Mouse (Mus musculus) hindbrain, embryonic 16.5 days (tissue): ENCODE measurements around the gene Smcp. TPM values are rescaled to one million over a fixed set of nuclear protein-coding genes. Genes with fewer than 3 reads are reported as not detected.

Experiments used
- ATAC-seq: fragments of 200-750 bp; cut with Nextera tagmentation; 2 replicates; pipeline ENCODE4 v1.8.0; 2017; ENCODE audit warnings: moderate TSS enrichment, moderate library complexity
- H3K27ac ChIP-seq: fragments of 300-500 bp; sonication (generic); 2 replicates; pipeline ENCODE4 v1.5.1; 2014; ENCODE audit warnings: low read depth, mild to moderate bottlenecking, control low read depth, low read length, moderate library complexity
- H3K27me3 ChIP-seq: fragments of 300-500 bp; sonication (generic); replicated peaks from 2 replicates; pipeline ENCODE4 v1.6.1; 2014; ENCODE audit warnings: low read length; ENCODE audit not compliant: control insufficient read depth, insufficient read depth
- H3K36me3 ChIP-seq: fragments of 300-500 bp; sonication (generic); 2 replicates; pipeline ENCODE4 v1.6.1; 2014; ENCODE audit warnings: mild to moderate bottlenecking, low read length, moderate library complexity, mixed read lengths; ENCODE audit not compliant: control insufficient read depth, insufficient read depth
- H3K4me1 ChIP-seq: fragments of 300-500 bp; sonication (generic); 2 replicates; pipeline ENCODE4 v1.6.1; 2014; ENCODE audit warnings: low read depth, low read length; ENCODE audit not compliant: control insufficient read depth, insufficient read depth
- H3K4me2 ChIP-seq: fragments of 300-500 bp; sonication (generic); 2 replicates; pipeline ENCODE4 v1.6.1; 2014; ENCODE audit warnings: mild to moderate bottlenecking, low read length, control low read depth, moderate library complexity
- H3K4me3 ChIP-seq: fragments of 300-500 bp; sonication (generic); 2 replicates; pipeline ENCODE4 v1.5.1; 2014; ENCODE audit warnings: mild to moderate bottlenecking, low read length, control low read depth, moderate library complexity
- H3K9ac ChIP-seq: fragments of 300-500 bp; sonication (generic); 2 replicates; pipeline ENCODE4 v1.6.1; 2014; ENCODE audit warnings: low read depth, mild to moderate bottlenecking, control low read depth, low read length, moderate library complexity
- H3K9me3 ChIP-seq: fragments of 300-500 bp; sonication (generic); 2 replicates; pipeline ENCODE4 v1.6.1; 2014; ENCODE audit warnings: mild to moderate bottlenecking, low read length, moderate library complexity; ENCODE audit not compliant: control insufficient read depth
- WGBS: fragments of 180-500 bp; shearing (Covaris S2); extraction: QIAGEN DNeasy Blood & Tissue Kit; methylation state at CpG from one replicate; pipeline ENCODE4 v1.1.7; 2014; 5-methylcytosine and 5-hydroxymethylcytosine counted together
- polyA plus RNA-seq: library from polyadenylated mRNA; unstranded; fragments of >200 nt; fragmentation: Nextera tagmentation; extraction: Ambion mirVana; gene quantifications from 2 replicates; pipeline ENCODE4 v1.2.1, GENCODE M21; 2015

The Smcp gene
- polyA plus RNA-seq, 1 experiment from 2014 or later: not detected

GRCm38 (mm10) chr3:92598429-92598828 lies 9.6 kb upstream of the Smcp start:
- H3K9ac ChIP-seq: no peak overlapping the region
- ATAC-seq: no peak
- H3K27me3 ChIP-seq: no peaks in the 10 kb centered on the region
- no peaks in the 10 kb centered on the region for H3K36me3 ChIP-seq
- no peaks in the 10 kb centered on the region; the same call in 1 of the 2 replicates for H3K9me3 ChIP-seq
- no peak overlapping the region for H3K27ac ChIP-seq
- no peak overlapping the region for H3K4me3 ChIP-seq
- no peak overlapping the region for H3K4me2 ChIP-seq
- no peaks in the 10 kb centered on the region for H3K4me1 ChIP-seq
- 92% methylated on average over 2 of the region's 2 CpGs for WGBS

- 93% methylated on average over 3 of the region's 3 CpGs for WGBS
Measured at GRCm38 (mm10) chr3:92587190-92587589, 1.6 kb downstream of the Smcp start.

DNA sequence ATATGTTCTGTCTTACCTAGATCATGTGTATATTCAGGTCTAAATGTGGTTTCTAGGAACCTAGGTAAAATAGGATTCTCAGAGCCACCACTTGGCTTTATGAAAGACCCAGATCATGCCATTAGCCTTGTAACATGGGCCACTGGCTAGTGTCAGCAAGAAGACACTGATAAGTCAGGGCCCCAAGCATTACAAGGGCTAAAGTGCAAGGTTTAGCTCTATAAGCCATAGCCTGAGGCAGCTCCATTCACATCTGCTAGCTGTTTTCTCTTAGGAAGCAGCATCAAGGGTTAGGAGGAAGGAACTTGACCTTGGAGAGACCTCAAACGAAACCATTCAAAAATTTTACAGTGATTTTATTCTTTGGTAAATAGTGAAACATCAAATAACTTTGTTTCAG lies 3.7 kb downstream of the Smcp start:
- ATAC-seq: no peak
- Histone ChIP-seq H3K36me3 (no peaks in the 10 kb centered on the region), H3K9me3 (no peaks in the 10 kb centered on the region), H3K4me2 (no peak overlapping the region), H3K4me1 (no peaks in the 10 kb centered on the region), H3K27ac (no peak overlapping the region), H3K9ac (no peak overlapping the region), H3K27me3 (no peaks in the 10 kb centered on the region), H3K4me3 (no peak overlapping the region)
- WGBS: 79% methylated on average over 1 of the region's 1 CpGs

More at GRCm38 (mm10) chr3:92587190-92587589, 1.6 kb downstream of the Smcp start:
- Histone ChIP-seq H3K27me3 (no peaks in the 10 kb centered on the region), H3K9ac (no peak overlapping the region), H3K27ac (no peak overlapping the region), H3K36me3 (no peaks in the 10 kb centered on the region), H3K4me1 (no peaks in the 10 kb centered on the region), H3K4me2 (no peak overlapping the region), H3K9me3 (no peaks in the 10 kb centered on the region), H3K4me3 (no peak overlapping the region)
- ATAC-seq: no peak

DNA sequence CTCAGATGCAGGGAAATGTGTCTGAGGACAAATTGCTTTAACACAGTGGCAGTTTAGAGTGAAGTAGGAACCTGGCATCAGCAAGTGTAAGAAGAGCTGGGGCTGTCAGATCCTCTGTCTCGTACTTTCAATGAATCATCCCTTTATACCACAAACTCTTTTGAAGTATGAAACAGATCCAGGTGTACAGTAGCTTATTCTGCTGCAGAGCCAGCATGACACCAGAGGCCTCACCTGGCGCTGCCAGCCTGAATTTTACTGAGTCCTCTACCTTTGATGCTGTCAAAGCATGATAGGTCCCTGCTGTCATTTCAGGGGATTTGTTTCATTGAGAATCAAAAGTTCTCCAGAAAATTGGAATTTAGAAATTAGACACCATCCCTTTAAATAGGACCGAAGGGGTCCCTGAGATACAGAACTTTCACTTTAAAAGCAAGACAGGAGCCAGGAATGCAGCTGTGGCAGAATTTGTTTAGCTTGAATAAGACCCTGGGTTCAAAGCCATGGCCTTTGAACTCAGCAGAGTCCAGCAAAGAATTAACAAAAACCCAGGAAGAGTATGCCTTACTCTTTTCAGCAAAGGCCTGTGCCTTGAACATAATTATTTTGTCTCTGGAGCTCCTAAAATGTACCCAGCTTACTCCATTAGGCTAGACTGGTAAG lies 5.5 kb downstream of the Smcp start:
- ATAC-seq: no peak
- no peak overlapping the region for H3K9ac ChIP-seq
- H3K27me3 ChIP-seq: no peaks in the 10 kb centered on the region
- H3K9me3 ChIP-seq: no peaks in the 10 kb centered on the region
- no peaks in the 10 kb centered on the region for H3K4me1 ChIP-seq
- H3K27ac ChIP-seq: no peak overlapping the region
- no peaks in the 10 kb centered on the region for H3K36me3 ChIP-seq
- H3K4me3 ChIP-seq: no peak overlapping the region
- H3K4me2 ChIP-seq: no peak overlapping the region
- WGBS: 71% methylated on average over 3 of the region's 3 CpGs

- Histone ChIP-seq H3K4me1 (no peaks in the 10 kb centered on the region), H3K9me3 (no peaks in the 10 kb centered on the region), H3K27ac (no peak overlapping the region), H3K36me3 (no peaks in the 10 kb centered on the region), H3K4me3 (no peak overlapping the region), H3K27me3 (no peaks in the 10 kb centered on the region), H3K9ac (no peak overlapping the region), H3K4me2 (no peak overlapping the region)
- 69% methylated on average over 1 of the region's 1 CpGs for WGBS
- no peak for ATAC-seq
Measured at GRCm38 (mm10) chr3:92579508-92579907, 9.3 kb downstream of the Smcp start.

DNA sequence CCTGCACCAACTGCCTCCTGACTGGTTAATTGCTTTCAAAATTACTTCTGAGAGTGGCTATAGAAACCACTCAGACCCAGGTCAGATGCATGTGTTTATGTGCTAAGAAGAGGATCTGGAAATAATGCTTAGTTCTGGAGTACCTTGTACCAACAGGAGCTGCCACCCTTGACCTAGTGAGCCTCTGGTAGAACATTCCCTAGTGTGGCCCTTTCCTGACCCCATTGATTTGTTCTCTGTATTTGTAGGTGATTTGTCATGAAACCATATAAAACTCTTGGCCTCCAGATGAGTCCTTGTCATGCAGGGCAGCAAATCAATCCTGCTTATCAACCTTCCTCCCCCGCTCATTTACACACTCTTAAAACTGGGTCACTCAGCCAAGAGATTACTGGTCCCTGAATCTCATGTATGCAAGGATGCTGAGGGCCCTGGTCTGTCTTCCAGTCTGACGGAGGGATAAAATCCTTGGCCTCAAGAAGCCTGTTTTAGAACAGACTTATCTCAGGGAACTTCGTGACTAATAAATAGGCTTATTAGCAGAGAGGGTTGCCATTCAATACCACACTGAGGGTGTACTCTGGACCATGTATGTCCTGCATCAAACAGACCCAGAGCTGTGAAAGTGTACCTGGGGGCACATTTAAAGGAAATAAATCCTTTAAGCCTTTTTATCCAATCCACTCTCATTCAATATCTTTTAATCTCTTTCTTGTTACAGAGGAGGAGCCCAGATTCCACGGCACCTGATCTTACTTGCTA lies 10.0 kb downstream of the Smcp start:
- H3K27me3 ChIP-seq: no peaks in the 10 kb centered on the region
- no peaks in the 10 kb centered on the region for H3K36me3 ChIP-seq
- no peaks in the 10 kb centered on the region for H3K4me1 ChIP-seq
- no peak for ATAC-seq
- no peak overlapping the region for H3K4me2 ChIP-seq
- no peak overlapping the region for H3K27ac ChIP-seq
- no peaks in the 10 kb centered on the region for H3K9me3 ChIP-seq
- no peak overlapping the region for H3K9ac ChIP-seq
- H3K4me3 ChIP-seq: no peak overlapping the region
- WGBS: 73% methylated on average over 4 of the region's 4 CpGs

DNA sequence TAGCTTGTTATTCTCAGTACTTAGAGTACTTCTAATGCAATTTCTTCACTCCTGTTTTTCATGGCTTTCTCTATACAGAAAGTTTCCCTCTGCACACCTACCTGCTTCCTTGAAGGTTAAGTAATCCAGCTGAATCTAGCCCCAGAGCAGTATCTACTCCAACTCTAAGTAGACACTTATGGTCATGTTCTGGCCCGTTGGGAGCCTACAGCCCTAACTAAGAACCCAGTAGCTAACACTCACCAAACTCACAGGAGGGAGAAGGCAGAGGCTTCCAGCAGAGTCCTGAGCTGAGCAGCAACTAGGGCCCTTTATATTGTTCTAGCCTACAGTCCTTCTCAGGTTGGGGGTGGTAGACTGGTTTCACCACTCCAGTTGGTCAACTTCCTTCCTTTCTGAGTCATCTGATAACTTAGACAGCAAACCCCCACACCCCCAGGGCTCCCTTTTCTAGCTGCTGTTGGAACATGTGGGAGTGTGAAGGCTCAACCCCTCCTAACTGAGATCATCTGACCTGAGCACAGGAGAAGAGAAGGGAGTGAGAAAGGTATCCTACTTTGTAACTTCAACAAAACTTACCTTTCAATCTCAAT lies 15.3 kb downstream of the Smcp start, which contains the start of gene Ivl:
Ivl (minus strand) TSS at position 287 of the 593 bp plus-strand sequence.
- 87% methylated on average over 1 of the region's 1 CpGs for WGBS
- no peak for ATAC-seq
- no peak within 1 kb of the TSS for H3K9ac ChIP-seq

GRCm38 (mm10) chr3:92572514-92573155 lies 16.2 kb downstream of the Smcp start:
- 63% methylated on average over 2 of the region's 2 CpGs for WGBS
- no peaks in the 10 kb centered on the region for H3K4me1 ChIP-seq
- H3K4me2 ChIP-seq: no peak overlapping the region
- no peaks in the 10 kb centered on the region for H3K36me3 ChIP-seq
- no peak overlapping the region for H3K4me3 ChIP-seq
- H3K27me3 ChIP-seq: no peaks in the 10 kb centered on the region
- no peaks in the 10 kb centered on the region for H3K9me3 ChIP-seq
- no peak for ATAC-seq
- H3K9ac ChIP-seq: no peak overlapping the region
- no peak overlapping the region for H3K27ac ChIP-seq

More for the DNA sequence above, 15.3 kb downstream of the Smcp start, which contains the start of gene Ivl:
- Histone ChIP-seq H3K4me1 (no peaks in the 10 kb centered on the region), H3K4me3 (no peak within 1 kb of the TSS), H3K36me3 (no peaks in the 10 kb centered on the region), H3K27ac (no peak within 1 kb of the TSS), H3K27me3 (no peaks in the 10 kb centered on the region), H3K9me3 (no peaks in the 10 kb centered on the region), H3K4me2 (no peak within 1 kb of the TSS)

GRCm38 (mm10) chr3:92568752-92569151 lies 20.0 kb downstream of the Smcp start:
- Histone ChIP-seq H3K4me1 (no peaks in the 10 kb centered on the region), H3K27me3 (no peaks in the 10 kb centered on the region), H3K27ac (no peak overlapping the region), H3K4me3 (no peak overlapping the region), H3K36me3 (no peaks in the 10 kb centered on the region), H3K4me2 (no peak overlapping the region), H3K9ac (no peak overlapping the region), H3K9me3 (no peaks in the 10 kb centered on the region)
- WGBS: 94% methylated on average over 2 of the region's 2 CpGs
- ATAC-seq: no peak
